Mouse (Mus musculus) adrenal gland, postnatal 14 days (tissue): ENCODE results near the gene Dennd4a. TPM values are rescaled to one million over a fixed set of nuclear protein-coding genes. Genes with fewer than 3 reads are reported as not detected.

Experiments used
- DNase-seq: peaks from one replicate; pipeline ENCODE4 v3.0.0; 2021; ENCODE audit warnings: mixed read lengths
- long read RNA-seq, 2 experiments: library from polyadenylated mRNA; stranded (forward); transcript quantifications; one replicate each; pipeline ENCODE4 v2.0.0; 2021
- total RNA-seq: library from RNA; stranded (reverse); gene quantifications from 2 replicates; pipeline ENCODE4 v1.2.3, GENCODE M21; 2021

The Dennd4a gene
- total RNA-seq, result 18.6 and 20.7 TPM in 2 replicates
- long read RNA-seq, experiment 1, partial matches to known transcripts, result 1 of 2 reads
- long read RNA-seq, experiment 1, other reads (novel, unspliced or antisense), result 1 of 2 reads
- long read RNA-seq, experiment 2, partial matches to known transcripts, result 2 of 3 reads
- long read RNA-seq, experiment 2, other reads (novel, unspliced or antisense), result 1 of 3 reads

DNA sequence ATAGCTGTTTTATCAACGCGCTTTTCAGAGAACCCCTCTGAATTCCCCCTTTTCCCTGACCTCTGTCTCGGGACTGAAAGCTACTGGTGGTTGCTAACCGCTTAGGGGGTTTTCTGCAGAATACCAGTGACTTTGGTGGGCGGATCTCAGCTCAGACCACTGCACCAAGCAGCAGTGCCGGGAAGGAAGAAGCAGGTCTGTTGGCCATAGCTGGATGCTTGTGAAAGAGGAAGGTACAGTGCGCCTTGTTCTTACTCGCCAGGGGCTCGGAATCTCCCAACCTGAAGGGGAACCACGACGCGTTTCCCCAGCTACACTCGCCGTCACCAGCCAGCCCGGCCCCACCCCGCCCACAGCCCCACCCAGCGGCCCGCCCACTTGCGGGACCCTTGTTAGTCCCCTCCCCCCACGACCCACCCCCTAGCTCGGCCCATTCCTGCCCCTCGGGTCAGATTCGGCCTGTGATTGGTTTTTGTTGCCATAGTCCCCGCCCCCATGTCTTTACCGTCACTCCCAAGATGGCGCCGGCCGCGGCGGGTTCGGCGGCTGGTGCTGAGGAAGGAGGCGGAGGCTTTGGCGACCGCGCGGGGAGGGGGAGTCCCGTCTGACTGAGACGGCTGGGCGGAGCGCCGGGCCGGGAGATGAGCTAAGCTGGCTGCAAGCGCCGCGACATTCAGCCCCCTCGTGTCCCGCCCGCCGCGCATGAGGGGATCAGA lies at the start of gene Dennd4a:
Gene Dennd4a, plus strand, starts transcription at position 519 of the 716 bp plus-strand sequence.
- DNase-seq, result peak; percentile 99

DNA sequence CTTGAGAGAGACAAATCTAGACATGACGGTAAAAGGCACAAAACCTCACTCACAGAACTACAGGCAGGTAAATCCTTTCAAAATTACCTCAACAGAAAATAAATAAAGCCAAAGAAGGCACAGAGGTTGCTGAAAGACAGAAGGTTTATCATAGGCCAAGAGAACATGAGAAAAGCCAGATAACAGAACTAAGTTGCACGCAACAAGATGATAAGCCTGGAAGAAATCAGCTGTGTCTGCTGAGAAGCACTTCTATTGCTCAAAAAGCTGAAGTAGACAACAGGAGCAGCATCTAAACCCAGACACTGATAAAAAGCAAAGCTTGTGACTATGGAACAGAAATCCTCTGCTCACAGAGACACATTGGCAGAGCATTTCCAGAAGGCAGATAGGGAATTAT lies 46.3 kb upstream of the Dennd4a start:
- DNase-seq, result no peak

- DNase-seq, result no peak
Measured at GRCm38 (mm10) chr9:64766136-64766535, 45.0 kb upstream of the Dennd4a start.

DNA sequence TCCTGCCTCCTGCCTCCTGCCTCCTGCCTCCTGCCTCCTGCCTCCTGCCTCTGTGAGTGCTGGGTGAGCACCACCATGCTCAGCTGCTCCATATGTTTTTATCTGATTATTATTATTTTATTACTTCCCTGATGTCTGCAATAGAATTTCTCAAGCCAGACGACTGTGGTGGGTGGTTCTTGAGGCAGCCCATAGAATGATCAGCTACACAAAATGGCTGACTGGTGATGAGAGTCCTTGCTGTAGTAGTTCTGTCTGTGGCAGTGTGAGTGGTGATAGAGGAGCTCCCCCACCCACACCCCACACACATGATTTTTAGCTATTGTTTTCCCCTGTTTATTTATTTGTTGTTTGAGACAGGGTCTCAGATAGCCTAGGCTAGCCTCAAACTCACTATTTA lies 43.3 kb upstream of the Dennd4a start:
- DNase-seq, result no peak

- peak; percentile 61 for DNase-seq
Measured at GRCm38 (mm10) chr9:64769066-64769695, 42.0 kb upstream of the Dennd4a start.

GRCm38 (mm10) chr9:64769911-64770310 lies 41.2 kb upstream of the Dennd4a start:
- no peak for DNase-seq

DNA sequence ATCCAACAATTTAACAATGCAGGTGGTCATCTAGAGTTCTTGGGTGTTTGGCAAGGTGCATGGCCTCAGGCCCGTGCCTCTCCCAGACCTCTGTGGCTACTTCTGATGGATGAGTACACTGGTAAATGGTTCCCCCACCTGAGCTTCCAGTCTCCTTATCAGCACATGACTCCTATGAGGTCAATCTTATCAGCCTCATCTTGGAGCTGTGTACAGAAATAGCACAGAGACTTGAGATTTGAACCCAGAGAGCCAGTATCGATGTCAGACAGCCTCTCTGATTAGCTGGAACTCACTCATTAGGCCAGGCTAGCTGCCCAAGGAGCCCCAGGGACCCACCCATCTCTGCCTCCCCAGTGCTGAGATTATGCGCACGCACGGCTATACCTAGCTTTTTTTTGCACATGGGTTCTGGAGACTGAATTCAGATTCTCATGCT lies 40.7 kb upstream of the Dennd4a start:
- no peak for DNase-seq

DNA sequence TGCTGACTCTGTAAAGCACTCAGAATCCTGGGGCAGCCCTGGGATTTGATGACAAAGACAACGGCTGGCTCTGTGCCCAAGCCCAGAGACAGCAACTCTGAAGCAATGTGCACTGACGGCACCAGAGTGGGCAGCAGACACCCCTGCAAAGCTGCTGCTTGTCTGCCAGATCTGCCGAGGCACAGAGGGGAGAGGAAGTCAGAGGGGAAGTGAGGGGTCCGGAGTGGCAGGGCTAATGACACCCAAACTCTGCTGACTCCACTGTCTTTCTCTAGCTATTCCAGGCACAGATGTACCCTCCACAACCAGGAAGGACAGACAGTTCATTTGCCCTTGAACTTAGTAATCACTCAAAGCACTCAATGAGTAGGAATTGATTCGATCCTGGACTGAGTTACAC lies 39.9 kb upstream of the Dennd4a start:
- DNase-seq, result peak; percentile 82

- no peak for DNase-seq
Measured at GRCm38 (mm10) chr9:64773254-64773653, 37.9 kb upstream of the Dennd4a start.

DNA sequence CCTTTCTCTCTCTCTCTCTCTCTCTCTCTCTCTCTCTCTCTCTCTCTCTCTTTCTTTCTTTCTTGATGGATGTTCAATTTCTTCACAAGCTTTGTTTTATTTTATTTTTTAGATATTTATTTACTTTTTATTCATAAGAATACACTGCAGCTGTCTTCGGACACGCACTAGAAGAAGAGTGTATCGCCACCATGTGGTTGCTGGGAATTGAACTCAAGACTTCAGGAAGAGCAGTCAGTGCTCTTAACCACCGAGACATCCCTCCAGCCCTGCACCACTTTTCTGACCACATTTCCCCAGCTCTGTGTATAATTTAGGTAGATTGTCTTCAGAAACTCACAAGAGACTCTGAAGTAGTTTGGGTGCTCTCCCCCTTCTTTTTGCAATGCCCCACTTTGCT lies 37.2 kb upstream of the Dennd4a start:
- no peak for DNase-seq

GRCm38 (mm10) chr9:64774411-64774811 lies 36.7 kb upstream of the Dennd4a start:
- peak; percentile 40 for DNase-seq

DNA sequence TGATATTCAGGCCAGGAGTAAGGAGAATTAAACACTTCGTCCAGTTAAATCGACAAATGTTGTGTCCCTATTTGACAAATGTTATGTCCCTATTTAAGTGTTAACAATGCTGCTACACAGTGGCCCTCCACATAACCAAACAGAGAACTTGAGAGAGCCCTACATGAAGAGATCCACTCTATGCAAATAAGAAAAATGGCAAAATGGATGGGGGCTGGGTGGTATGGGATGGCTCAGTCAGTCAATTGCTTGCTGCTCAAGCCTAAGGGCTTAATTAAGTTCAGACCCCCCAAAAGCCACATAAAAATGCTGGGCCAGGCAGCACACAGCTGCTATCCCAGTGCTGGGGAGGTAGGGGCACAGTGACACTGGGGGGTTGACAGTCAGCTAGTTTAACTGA lies 36.3 kb upstream of the Dennd4a start:
- no peak for DNase-seq

- DNase-seq, result no peak
Measured at GRCm38 (mm10) chr9:64775491-64775890, 35.6 kb upstream of the Dennd4a start.

- no peak for DNase-seq
Measured at GRCm38 (mm10) chr9:64777441-64777987, 33.6 kb upstream of the Dennd4a start.

DNA sequence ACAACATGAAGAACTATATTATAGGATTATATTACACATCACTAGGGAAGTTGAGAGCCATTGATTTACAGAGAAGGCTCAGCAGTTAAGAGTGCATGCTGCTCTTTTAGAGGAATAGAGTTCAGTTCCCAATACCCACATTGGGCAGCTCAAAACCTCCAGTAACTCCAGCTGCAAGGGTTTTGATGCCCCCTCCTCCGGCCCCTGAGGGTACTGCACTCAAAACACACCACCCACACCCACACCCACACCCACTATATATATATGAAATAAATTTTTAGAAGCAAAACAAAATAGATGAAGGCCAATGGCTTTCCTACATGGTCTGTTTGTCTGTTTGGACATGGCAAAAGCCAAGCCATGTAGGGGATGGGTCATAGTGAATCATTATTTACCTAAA lies 33.0 kb upstream of the Dennd4a start:
- no peak for DNase-seq

- no peak for DNase-seq
Measured at GRCm38 (mm10) chr9:64779628-64780027, 31.5 kb upstream of the Dennd4a start.

DNA sequence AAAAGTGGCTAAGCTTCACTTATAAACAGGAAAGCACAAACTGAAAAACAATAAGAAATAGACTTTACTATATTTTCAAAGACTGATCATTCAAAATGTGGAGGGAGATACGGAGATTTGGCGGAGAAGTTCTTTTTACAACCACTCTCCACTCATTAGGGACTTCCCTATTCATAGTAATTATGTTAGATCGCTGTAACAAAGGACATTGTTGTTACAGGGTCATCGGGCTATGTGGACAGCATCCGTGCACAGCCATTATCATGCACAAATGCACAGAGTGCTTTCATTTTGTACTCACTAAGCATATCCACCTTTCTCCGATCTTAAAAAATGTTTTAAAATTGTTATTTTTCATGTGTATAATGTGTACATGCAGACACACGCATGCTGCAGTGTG lies 27.6 kb upstream of the Dennd4a start:
- DNase-seq, result no peak

DNA sequence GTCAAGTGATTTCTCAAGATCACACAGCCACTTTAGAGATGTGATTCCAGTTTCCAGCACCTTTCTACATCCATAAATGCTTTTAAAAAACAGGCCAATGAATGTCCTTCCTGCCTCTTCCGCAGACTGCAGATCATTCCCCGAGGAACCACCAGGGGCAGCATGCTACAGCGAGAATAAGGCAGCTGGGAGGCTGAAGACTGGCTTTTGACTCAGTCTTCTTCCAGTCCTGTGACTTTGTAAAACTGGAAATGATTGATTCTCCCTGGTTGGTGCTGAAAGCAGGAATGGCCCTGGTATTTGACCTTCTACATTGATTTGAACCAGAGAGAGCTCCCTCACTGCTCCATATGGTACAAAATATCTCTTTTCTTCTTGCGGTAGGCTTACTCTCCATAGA lies 26.3 kb upstream of the Dennd4a start:
- peak; percentile 88 for DNase-seq

DNA sequence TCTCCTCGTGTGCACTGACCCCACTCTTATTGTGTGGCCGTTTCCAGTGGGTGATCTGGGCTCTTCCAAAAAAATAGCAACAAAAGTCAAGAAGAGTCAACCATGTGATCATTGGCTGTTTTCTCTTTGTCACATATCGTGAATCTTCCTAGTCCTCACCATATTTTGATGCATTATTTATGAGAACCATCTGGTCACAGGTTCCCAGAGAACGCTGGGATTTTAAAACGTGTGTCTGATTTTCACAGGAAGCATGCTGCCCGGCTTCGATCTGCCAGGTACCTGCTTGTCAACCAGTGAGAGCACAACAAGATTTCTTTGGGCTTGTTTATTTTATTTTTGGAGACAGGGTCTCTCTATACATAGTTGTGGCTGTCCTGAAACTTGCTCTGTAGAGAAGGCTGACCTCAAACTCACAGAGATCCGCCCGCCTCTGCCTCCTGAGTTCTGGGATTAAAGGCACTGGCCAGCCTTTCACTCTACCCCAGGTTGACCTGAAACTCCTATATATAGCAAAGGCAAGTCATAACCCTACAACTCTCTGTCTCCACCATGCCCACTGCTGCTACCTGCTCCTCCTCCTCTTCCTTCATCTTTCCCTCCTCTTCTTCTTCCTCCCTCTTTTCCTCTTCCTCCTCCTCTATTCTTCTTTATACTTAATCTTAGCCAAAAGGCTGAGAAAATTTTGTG lies 24.8 kb upstream of the Dennd4a start:
- no peak for DNase-seq

- DNase-seq, result no peak
Measured at GRCm38 (mm10) chr9:64788070-64788469, 23.1 kb upstream of the Dennd4a start.

DNA sequence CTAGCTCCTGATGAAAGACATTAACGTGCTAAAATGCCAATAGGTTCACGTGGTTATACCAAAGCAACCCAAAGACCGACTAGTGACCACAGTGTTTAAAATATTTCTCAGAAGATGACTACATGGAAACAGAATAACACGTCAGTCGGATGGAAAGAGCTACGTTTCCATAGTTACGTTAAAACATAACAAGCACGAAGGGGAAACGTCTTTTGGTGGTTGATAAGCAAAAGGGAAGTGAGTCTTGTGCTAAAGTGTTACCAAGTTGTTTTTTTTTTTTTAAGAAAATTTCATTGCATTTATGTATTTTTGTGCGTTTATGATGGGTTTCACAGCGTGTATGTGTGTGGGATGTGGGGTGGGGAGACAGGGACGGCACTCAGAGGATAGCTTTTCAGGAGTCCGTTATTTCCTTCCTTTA lies 21.8 kb upstream of the Dennd4a start:
- no peak for DNase-seq

- no peak for DNase-seq
Measured at GRCm38 (mm10) chr9:64789887-64790400, 21.2 kb upstream of the Dennd4a start.
